Mouse (Mus musculus): ENCODE data around the gene Uck1. TPM values are rescaled to one million over a fixed set of nuclear protein-coding genes. Genes with fewer than 3 reads are reported as not detected.

Gene Uck1
- 27.8 and 31.9 TPM in 2 replicates for polyA plus RNA-seq (2012; rRNA removed)

DNA sequence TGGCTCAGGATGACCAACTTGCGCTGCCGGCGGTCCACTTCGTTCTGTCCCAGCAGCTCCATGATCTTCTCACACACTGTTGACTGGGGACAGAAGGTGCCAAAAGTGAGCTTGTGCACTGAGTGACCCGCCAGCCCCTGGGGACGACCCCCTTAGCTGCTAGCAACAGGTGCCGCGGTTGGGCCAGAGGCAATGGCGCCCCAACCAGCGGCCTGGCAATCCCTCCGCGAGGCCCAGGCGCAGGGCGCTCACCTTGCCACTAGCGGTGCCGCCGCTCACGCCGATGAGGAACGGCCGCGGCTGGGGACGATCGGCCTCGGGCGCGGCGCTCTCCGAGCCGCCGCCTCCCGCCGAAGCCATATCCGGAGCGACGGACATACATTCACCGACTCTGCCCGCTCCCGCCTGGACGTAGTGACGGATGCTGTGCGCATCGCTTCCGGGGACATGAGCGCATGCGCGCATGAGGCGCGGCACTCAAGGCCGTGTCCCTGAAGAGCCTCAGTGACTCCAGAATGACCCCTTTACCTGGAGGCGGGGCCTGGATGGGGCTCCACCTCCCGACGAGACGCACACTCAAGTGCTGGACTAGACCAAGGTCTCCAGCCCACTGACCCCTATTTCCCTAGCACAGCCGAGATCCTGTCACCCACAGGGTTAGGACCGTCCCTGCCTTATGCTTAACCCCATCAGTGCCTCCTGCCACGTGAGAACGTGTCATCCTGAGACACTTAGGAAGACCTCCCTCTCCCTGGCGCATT lies at the start of gene Uck1:
TSS of gene Uck1 (minus strand) at position 503 of the 761 bp plus-strand sequence.

DNA sequence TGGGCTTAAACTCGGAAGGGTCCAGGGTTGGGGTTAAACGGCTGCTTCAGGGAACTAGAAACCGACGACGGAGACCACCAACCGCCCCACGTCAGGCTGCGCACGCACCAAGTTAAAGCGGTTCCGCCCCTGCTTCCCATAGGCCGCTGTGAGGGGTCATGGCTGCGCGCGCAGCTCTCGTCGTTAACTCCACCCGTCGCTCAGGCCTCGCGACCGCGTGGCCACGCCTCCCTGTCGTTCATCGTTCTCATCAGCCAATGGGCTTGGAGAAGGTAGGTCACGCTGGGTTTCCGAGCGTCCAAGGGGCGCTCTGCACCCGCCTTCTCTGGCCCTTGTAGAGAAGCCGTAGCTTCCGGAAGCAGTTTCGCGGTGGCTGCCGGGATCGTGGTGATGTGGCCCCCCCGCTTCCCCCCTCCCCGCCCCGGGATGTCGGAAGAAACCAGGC lies 28.0 kb upstream of the Uck1 start, which contains the start of gene Swi5:
TSS of gene Swi5 (minus strand) at position 153 of the 445 bp plus-strand sequence.

DNA sequence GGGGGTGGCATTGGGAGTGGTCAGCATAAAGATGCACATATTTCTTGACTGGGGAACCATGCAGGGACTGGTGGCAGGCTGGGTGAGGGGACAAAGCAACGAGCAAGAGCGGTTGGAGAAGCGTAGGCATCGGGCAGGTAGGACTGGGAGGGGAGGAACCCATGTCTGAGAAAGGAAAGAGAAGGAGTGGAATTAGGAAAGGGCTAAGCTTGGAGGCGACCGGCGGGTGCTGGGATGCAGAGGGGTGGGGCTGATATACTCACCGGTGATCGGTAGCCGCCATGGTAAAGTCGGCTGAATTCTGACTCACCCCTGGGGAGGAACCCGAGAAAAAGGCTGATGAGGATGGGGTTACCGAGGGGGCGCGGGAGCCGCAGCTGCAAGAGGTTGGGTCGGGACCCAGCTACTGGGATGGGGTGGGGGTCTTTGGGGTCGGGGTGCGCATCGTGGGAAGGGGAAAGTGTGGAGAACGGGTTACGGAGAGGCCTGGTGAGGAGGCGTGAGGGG lies 27.4 kb upstream of the Uck1 start, which contains the start of gene Golga2:
TSS of gene Golga2 (plus strand) at position 51 of the 507 bp plus-strand sequence.

DNA sequence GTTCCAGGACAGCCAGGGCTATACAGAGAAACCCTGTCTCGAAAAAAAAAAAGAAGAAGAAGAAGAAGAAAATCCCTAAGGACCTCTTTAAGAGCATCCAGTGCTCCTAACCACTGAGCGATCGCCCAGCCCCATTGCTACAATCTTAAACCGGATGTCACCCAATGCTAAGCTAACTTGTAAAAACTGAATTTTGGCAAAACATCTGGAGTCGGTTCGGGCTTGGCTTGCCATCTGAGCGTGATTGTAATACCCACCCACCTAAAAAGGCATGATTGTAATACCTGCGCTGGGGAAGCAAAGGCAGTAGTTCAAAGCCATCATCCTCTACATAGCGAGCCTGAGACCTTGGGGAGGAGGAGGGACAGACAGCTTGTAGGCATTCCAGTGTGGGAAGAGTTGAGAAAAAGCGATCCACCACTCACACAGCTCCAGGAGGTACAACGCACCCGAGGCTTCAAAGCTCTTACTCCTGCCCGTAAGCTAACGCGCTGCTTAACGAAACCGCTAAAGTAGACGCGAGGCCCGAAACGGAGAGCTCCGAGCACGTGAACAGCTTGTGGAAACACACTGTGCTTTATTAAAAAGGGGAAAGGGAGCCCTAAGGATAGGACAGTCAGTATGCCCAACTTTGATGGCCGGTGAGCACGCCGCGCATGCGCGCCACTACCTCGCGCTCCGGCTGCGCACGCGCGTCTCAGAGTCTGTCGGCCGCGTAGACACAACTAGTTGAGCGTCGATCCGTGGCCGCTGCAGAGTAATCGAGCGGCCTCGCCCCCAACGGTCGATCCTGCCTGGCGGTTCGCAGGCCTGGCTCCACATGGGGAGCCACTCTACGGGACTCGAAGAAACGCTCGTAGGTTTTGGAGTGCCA lies 23.8 kb downstream of the Uck1 start, which contains the start of gene Pomt1:
TSS of gene Pomt1 (plus strand) at position 705 of the 874 bp plus-strand sequence.

Other genes starting within 250 kb of the Uck1 start
- gene Fam78a, start 175.3 kb downstream of the Uck1 start, polyA plus RNA-seq (2012; rRNA removed), result 2.4 and 2.5 TPM in 2 replicates
- 1.4 TPM in 2 replicates for gene Plpp7, start 164.6 kb downstream of the Uck1 start, polyA plus RNA-seq (2012; rRNA removed)
- gene Prrc2b, start 109.1 kb downstream of the Uck1 start, polyA plus RNA-seq (2012; rRNA removed), result 5.2 and 7.0 TPM in 2 replicates
- 6.8 and 7.8 TPM in 2 replicates for gene Pomt1, start 23.6 kb downstream of the Uck1 start, polyA plus RNA-seq (2012; rRNA removed)
- 13.3 and 15.8 TPM in 2 replicates for gene Golga2, start 27.2 kb upstream of the Uck1 start, polyA plus RNA-seq (2012; rRNA removed)
- 145 and 146 TPM in 2 replicates for gene Swi5, start 27.9 kb upstream of the Uck1 start, polyA plus RNA-seq (2012; rRNA removed)
- 31.1 and 42.1 TPM in 2 replicates for gene Ciz1, start 92.2 kb upstream of the Uck1 start, polyA plus RNA-seq (2012; rRNA removed)
- 1.2 and 1.3 TPM in 2 replicates for gene Dnm1, start 93.2 kb upstream of the Uck1 start, polyA plus RNA-seq (2012; rRNA removed)
- gene 1110008P14Rik, start 121.8 kb upstream of the Uck1 start, polyA plus RNA-seq (2012; rRNA removed), result 24.7 and 29.9 TPM in 2 replicates
- 493 and 623 TPM in 2 replicates for gene Lcn2, start 128.1 kb upstream of the Uck1 start, polyA plus RNA-seq (2012; rRNA removed)
- 12.9 and 16.2 TPM in 2 replicates for gene Ptges2, start 135.7 kb upstream of the Uck1 start, polyA plus RNA-seq (2012; rRNA removed)
- 1.2 TPM in 2 replicates for gene Naif1, start 190.3 kb upstream of the Uck1 start, polyA plus RNA-seq (2012; rRNA removed)
- 15.8 and 20.5 TPM in 2 replicates for gene Slc25a25, start 191.3 kb upstream of the Uck1 start, polyA plus RNA-seq (2012; rRNA removed)

Data from liver, embryonic 18 days (tissue).